Mouse (Mus musculus): ENCODE data around the gene Ltv1. TPM values are rescaled to one million over a fixed set of nuclear protein-coding genes. Genes with fewer than 3 reads are reported as not detected.

Ltv1 gene
- polyA plus RNA-seq (2012; rRNA removed), result 6.6 and 8.6 TPM in 2 replicates

- Histone ChIP-seq H3K27ac (ENCODE audit: insufficient read depth, low read length) (peak within 1 kb of the TSS; percentile 98), H3K27me3 (ENCODE audit: control insufficient read depth, insufficient read depth, low read length) (no peaks in the 10 kb centered on the region), H3K36me3 (ENCODE audit: control insufficient read depth, insufficient read depth, low read length) (peaks cover 10% of the 10 kb centered on the region), H3K4me3 (ENCODE audit: extremely low read depth, insufficient read depth, insufficient read length) (peak within 1 kb of the TSS; percentile 82), H3K4me1 (ENCODE audit: control insufficient read depth, insufficient read depth, insufficient read length) (peaks cover 3% of the 10 kb centered on the region; the same call in 1 of the 2 replicates)
- peak; percentile 89 to 94 for DNase-seq (ENCODE audit: low read depth in 1 of 2, low spot score in 2 of 2)
- TF ChIP-seq POLR2A (IDR thresholded peaks at IDR 0.05; ENCODE audit: low read depth, low read length) (no peak; the same call in 1 of the 2 replicates), CTCF (IDR thresholded peaks at IDR 0.05; ENCODE audit: extremely low read depth, insufficient read depth, insufficient read length, insufficient replicate concordance) (no peak)
- under 1% methylated on average over 43 of the region's 43 CpGs for WGBS
These were observed at the start of gene Ltv1 for GRCm38 (mm10) chr10:13192731-13193351. Gene Ltv1 (minus strand): TSS chr10:13193168.

GRCm38 (mm10) chr10:13240431-13240830 is 47.5 kb upstream of the Ltv1 start:
- H3K36me3 ChIP-seq (ENCODE audit: control insufficient read depth, insufficient read depth, low read length), result no peaks in the 10 kb centered on the region
- no peak overlapping the region for H3K27ac ChIP-seq (ENCODE audit: insufficient read depth, low read length)
- H3K27me3 ChIP-seq (ENCODE audit: control insufficient read depth, insufficient read depth, low read length), result no peaks in the 10 kb centered on the region
- no peak for TF ChIP-seq POLR2A (IDR thresholded peaks at IDR 0.05; ENCODE audit: low read depth, low read length)
- TF ChIP-seq CTCF (IDR thresholded peaks at IDR 0.05; ENCODE audit: extremely low read depth, insufficient read depth, insufficient read length, insufficient replicate concordance), result no peak
- H3K4me3 ChIP-seq (ENCODE audit: extremely low read depth, insufficient read depth, insufficient read length), result no peak overlapping the region
- H3K4me1 ChIP-seq (ENCODE audit: control insufficient read depth, insufficient read depth, insufficient read length), result no peaks in the 10 kb centered on the region
- no peak for DNase-seq (ENCODE audit: low read depth in 1 of 2, low spot score in 2 of 2)
- 86% methylated on average over 4 of the region's 4 CpGs for WGBS

- WGBS, result 89% methylated on average over 4 of the region's 4 CpGs
- no peak for TF ChIP-seq CTCF (IDR thresholded peaks at IDR 0.05; ENCODE audit: extremely low read depth, insufficient read depth, insufficient read length, insufficient replicate concordance)
- TF ChIP-seq POLR2A (IDR thresholded peaks at IDR 0.05; ENCODE audit: low read depth, low read length), result no peak
- Histone ChIP-seq H3K36me3 (ENCODE audit: control insufficient read depth, insufficient read depth, low read length) (no peaks in the 10 kb centered on the region), H3K4me1 (ENCODE audit: control insufficient read depth, insufficient read depth, insufficient read length) (no peaks in the 10 kb centered on the region), H3K27ac (ENCODE audit: insufficient read depth, low read length) (no peak overlapping the region), H3K27me3 (ENCODE audit: control insufficient read depth, insufficient read depth, low read length) (no peaks in the 10 kb centered on the region), H3K4me3 (ENCODE audit: extremely low read depth, insufficient read depth, insufficient read length) (no peak overlapping the region)
- DNase-seq (ENCODE audit: low read depth in 1 of 2, low spot score in 2 of 2), result no peak
These were observed 45.2 kb upstream of the Ltv1 start for GRCm38 (mm10) chr10:13238188-13238587.

GRCm38 (mm10) chr10:13236866-13237265 is 43.9 kb upstream of the Ltv1 start:
- 93% methylated on average over 5 of the region's 5 CpGs for WGBS
- no peak overlapping the region for H3K4me3 ChIP-seq (ENCODE audit: extremely low read depth, insufficient read depth, insufficient read length)
- no peak for TF ChIP-seq CTCF (IDR thresholded peaks at IDR 0.05; ENCODE audit: extremely low read depth, insufficient read depth, insufficient read length, insufficient replicate concordance)
- TF ChIP-seq POLR2A (IDR thresholded peaks at IDR 0.05; ENCODE audit: low read depth, low read length), result no peak
- no peak for DNase-seq (ENCODE audit: low read depth in 1 of 2, low spot score in 2 of 2)
- H3K36me3 ChIP-seq (ENCODE audit: control insufficient read depth, insufficient read depth, low read length), result no peaks in the 10 kb centered on the region
- H3K4me1 ChIP-seq (ENCODE audit: control insufficient read depth, insufficient read depth, insufficient read length), result no peaks in the 10 kb centered on the region
- no peak overlapping the region for H3K27ac ChIP-seq (ENCODE audit: insufficient read depth, low read length)
- H3K27me3 ChIP-seq (ENCODE audit: control insufficient read depth, insufficient read depth, low read length), result no peaks in the 10 kb centered on the region

GRCm38 (mm10) chr10:13234503-13234902 is 41.5 kb upstream of the Ltv1 start:
- no peaks in the 10 kb centered on the region for H3K27me3 ChIP-seq (ENCODE audit: control insufficient read depth, insufficient read depth, low read length)
- no peak overlapping the region for H3K4me3 ChIP-seq (ENCODE audit: extremely low read depth, insufficient read depth, insufficient read length)
- no peak for DNase-seq (ENCODE audit: low read depth in 1 of 2, low spot score in 2 of 2)
- no peaks in the 10 kb centered on the region for H3K4me1 ChIP-seq (ENCODE audit: control insufficient read depth, insufficient read depth, insufficient read length)
- TF ChIP-seq CTCF (IDR thresholded peaks at IDR 0.05; ENCODE audit: extremely low read depth, insufficient read depth, insufficient read length, insufficient replicate concordance), result no peak
- no peak overlapping the region for H3K27ac ChIP-seq (ENCODE audit: insufficient read depth, low read length)
- H3K36me3 ChIP-seq (ENCODE audit: control insufficient read depth, insufficient read depth, low read length), result no peaks in the 10 kb centered on the region
- 90% methylated on average over 3 of the region's 3 CpGs for WGBS

GRCm38 (mm10) chr10:13233941-13234340 is 41.0 kb upstream of the Ltv1 start:
- Histone ChIP-seq H3K4me1 (ENCODE audit: control insufficient read depth, insufficient read depth, insufficient read length) (no peaks in the 10 kb centered on the region), H3K4me3 (ENCODE audit: extremely low read depth, insufficient read depth, insufficient read length) (no peak overlapping the region), H3K27ac (ENCODE audit: insufficient read depth, low read length) (no peak overlapping the region), H3K36me3 (ENCODE audit: control insufficient read depth, insufficient read depth, low read length) (no peaks in the 10 kb centered on the region), H3K27me3 (ENCODE audit: control insufficient read depth, insufficient read depth, low read length) (no peaks in the 10 kb centered on the region)
- no peak for DNase-seq (ENCODE audit: low read depth in 1 of 2, low spot score in 2 of 2)
- 90% methylated on average over 10 of the region's 10 CpGs for WGBS
- no peak for TF ChIP-seq POLR2A (IDR thresholded peaks at IDR 0.05; ENCODE audit: low read depth, low read length)
- TF ChIP-seq CTCF (IDR thresholded peaks at IDR 0.05; ENCODE audit: extremely low read depth, insufficient read depth, insufficient read length, insufficient replicate concordance), result no peak

- Histone ChIP-seq H3K4me1 (ENCODE audit: control insufficient read depth, insufficient read depth, insufficient read length) (no peaks in the 10 kb centered on the region), H3K27me3 (ENCODE audit: control insufficient read depth, insufficient read depth, low read length) (no peaks in the 10 kb centered on the region), H3K4me3 (ENCODE audit: extremely low read depth, insufficient read depth, insufficient read length) (no peak overlapping the region), H3K27ac (ENCODE audit: insufficient read depth, low read length) (no peak overlapping the region), H3K36me3 (ENCODE audit: control insufficient read depth, insufficient read depth, low read length) (no peaks in the 10 kb centered on the region)
- no peak for TF ChIP-seq POLR2A (IDR thresholded peaks at IDR 0.05; ENCODE audit: low read depth, low read length)
- no peak for TF ChIP-seq CTCF (IDR thresholded peaks at IDR 0.05; ENCODE audit: extremely low read depth, insufficient read depth, insufficient read length, insufficient replicate concordance)
- 89% methylated on average over 2 of the region's 2 CpGs for WGBS
- DNase-seq (ENCODE audit: low read depth in 1 of 2, low spot score in 2 of 2), result no peak
These were observed 40.2 kb upstream of the Ltv1 start for GRCm38 (mm10) chr10:13233143-13233622.

All from spleen, adult 2 months (tissue).